Mouse (Mus musculus): ENCODE measurements around the gene Tspan5.

The Tspan5 gene

DNA sequence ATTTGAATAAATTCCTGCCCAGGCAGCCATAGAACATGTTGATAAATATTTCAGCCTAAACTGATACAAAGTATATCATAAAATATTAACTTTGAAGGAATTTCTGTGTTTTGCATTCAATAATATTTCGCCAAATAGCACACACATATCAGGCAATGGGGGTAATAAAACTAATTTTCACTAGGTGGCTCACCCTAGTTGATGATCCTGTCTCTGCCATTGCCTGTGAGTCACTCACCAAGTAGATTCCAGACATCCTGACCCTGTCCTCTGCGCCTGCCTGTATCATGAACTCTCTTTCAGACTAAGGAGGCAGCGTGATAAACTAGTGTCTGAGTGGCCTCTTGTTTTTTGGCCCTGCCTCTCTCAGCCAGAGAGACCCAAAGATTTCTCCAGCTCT is 105.8 kb downstream of the Tspan5 start:
- no peak for DNase-seq (ENCODE audit: low spot score)

DNA sequence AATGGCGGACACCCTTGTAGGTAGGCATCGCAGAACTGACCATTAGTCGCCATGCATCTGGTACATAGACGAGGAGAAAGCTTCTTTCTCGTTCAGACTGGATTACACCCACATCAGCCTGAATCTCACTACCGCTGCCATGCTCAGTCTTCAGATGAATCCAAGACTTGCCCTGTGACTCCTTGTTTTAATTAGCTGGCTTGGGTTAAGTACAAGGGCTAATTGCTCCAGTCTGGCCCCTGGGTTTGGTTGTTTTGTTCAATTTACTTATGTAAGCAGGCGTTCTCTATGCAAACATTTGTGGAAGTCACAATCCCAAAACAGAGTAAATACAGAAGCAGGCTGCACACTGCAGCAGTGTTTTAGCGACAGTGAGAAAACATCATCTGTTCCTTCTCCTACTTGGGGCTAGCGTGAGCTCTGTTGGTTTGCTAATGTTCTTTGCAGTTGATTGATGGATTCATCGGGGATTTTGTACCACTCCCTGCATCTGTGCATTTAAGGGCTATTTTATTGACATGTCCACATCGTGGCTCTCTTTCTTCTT is 107.8 kb downstream of the Tspan5 start:
- no peak for DNase-seq (ENCODE audit: low spot score)

DNA sequence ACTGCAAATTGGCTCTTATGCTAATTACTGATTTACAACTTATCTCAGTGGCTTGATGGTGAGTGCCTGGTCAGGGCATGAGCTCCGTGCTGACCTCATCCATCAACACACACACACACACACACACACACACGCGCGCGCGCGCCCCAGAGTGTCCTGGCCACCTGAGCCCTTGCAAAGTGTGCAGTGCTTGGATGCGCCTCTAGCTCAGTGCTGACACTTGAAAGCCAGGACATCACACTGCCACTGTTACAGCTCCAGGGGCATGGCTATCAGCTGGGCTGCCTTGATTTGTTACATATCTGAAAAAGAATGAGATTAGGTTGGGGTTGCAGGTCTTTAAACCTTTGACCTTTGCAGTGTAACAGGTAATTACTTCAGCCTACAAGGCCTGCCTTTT is 109.9 kb downstream of the Tspan5 start:
- no peak for DNase-seq (ENCODE audit: low spot score)

DNA sequence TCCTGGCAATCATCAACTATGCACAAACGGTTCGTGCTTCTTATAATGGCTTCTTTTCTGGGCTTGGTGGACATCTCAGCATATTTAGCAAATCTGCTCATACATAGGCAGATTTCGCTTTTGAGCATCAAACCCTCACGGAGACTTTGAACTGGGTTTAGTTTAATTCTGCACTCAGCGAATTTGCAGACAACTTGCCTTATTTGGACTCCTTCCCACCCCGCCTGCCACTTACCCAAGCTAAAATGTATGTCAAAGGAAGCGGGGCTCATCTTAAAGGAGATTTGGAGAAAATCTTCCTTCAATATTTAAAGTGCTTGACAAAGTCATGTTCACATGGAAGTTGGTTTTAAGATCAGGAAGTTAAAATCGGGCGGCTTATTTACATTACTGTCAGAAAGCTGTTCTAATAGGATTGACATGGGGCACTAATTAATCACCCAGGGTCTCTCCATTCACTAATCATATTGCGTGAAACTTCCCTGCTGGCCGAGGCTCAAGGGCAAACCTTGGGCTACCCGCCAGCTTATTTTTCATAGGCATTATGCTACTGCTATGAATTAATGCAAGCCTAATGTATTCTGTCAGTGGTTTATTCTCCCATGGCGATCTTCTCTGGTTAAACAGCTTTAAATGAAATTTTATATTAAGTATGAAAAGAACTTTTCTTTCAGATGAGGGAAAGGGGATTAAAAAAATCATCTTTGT is 111.1 kb downstream of the Tspan5 start:
- DNase-seq (ENCODE audit: low spot score) = no peak

DNA sequence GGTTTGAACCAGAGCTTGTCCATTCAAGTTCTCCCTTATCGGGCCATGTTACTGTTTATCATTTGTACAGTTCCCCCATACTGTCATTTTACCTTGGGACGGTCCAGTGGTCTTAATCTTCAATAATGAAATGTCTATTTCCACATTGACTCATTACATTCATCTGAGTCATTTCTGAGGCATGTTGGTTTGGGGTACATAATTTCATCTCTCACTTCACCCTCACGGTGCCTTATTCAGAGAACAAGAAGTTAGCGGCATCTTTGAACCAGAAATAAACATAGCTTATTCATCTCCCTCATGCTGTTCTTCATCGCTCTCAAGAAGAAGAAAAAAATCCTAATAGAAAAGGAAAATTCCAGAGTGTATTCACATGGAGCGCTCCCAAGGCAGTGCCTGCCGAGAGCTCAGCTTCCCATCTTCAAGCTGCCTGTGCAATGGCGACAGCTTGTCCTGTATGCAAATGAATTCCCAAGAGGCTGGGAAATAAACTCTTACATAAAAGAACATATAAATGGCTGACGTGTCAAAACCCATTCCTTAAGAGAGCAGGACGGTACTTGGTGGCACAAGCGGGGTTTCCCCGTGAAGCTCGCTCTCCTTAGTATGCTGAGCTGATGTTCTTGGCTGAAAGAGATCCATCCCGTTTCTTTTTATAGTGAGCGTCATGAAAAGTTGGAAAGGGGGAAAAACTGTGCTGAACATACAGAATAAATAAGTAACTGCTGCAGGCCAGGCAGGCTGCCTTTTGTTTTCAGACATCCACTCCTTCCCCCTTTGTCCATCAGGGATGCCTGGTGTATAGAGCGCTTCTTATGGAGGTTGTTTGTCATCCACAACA is 112.2 kb downstream of the Tspan5 start:
- no peak for DNase-seq (ENCODE audit: low spot score)

DNA sequence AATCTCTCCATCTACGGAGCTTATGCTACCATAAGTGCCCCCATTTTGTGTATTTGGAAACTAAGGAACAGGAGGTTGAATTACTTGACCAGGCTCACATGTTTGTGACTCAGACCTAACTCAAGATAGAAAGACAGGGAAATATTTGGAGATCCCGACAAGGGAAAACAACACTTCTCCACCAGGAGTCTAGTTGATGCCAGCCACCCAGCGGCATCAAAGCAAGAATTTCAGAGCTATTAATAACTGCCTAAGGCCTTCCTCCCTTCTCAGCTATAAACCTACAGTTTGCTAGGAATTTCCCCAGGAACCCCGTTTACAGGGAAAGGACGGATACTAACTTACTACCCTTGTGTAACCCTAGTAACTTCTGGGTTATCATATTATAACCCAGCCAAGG is 113.4 kb downstream of the Tspan5 start:
- DNase-seq (ENCODE audit: low spot score) = no peak

DNA sequence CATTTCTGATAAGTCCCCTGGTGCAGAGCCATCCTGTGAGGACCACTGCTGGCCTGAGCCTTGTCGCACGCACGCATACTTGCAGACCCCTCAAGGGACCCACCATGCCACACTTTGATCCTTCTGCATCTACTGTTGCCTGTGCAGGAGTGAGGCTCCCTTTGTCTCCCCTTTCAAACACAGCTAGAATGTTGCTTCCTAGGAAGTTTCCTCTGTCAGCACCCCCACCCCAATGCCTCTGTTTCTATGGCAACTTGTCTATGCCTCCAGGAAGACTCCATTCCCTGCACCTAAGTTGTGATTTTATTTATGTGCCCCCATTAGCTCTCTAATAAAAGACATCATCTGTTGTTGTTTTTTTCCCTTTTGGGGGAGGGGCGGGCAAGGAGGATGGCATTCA is 115.0 kb downstream of the Tspan5 start:
- DNase-seq (ENCODE audit: low spot score) = no peak

DNA sequence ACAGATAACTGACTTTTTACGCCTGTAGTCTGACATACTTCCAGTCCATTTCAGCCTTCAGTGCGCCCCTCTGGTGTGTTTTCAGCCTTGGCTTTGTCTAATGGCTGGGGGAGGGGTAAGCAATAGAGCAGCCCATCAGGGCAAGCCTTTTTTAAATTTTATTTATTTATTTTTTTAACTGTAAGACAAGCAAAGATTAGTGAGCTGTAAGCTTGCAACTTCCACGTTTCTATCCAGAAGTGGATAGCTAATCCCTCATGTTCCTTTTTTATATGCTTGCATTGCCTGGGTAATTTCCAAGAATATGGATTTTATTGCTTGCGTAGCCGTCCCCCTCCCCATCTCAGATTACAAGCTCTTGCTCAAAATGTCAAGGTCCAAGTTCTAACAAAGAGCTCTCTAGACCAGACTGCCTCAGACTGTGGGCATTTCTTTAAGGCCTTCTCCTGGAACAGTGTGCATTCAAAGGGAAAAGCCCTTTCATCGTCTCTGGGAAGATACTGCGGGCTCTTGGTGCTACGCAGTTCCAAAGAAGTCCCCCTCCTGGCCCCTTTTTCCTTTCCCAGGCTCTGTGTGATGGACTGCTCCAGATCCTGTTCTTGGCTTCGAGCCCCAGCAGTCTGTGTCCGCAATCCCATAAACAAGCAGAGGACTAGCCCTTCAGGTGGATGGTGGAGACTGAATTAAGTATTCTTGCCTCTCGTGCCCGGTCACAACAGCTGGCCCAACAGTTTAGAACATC is 116.0 kb downstream of the Tspan5 start:
- DNase-seq (ENCODE audit: low spot score) = no peak

DNA sequence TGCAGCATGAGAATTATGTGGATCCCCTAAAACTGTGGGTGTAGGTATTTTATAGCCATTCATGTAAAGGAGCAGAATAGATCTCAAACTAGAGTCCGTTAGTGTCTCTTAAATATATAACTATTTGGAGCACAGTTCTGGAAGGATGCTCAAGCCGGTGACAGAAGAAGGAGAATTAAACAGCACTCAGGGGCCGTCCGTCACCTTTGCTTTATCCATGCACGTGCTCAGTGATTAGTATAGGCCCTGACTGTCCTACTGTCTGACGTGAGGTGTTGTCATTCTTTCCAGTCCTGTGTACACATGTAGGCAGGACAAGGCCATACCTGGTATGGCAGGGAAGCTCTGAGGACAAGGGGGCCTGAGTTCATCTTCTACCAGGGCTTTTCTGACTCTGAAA is 116.7 kb downstream of the Tspan5 start:
- DNase-seq (ENCODE audit: low spot score) = no peak

DNA sequence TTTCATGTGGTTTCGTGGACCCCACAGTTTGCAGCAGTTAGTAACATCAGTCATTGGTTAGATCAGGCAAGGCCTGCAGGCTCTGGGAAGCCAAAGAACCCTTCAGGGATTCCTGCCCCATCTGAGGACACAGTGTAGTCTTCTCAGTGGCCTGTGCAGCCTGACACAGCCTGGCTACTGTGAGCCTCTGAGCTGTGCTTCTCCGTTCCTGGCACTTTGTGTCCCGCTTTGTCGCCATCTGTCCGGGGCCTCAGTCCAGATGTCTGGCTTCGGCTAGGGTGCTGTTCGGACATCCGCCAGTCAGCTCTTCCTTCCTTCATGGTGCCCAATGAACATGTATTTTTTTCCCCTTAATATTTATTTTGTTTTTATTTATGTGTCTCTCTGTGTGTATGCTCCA is 117.2 kb downstream of the Tspan5 start:
- DNase-seq (ENCODE audit: low spot score) = no peak

DNA sequence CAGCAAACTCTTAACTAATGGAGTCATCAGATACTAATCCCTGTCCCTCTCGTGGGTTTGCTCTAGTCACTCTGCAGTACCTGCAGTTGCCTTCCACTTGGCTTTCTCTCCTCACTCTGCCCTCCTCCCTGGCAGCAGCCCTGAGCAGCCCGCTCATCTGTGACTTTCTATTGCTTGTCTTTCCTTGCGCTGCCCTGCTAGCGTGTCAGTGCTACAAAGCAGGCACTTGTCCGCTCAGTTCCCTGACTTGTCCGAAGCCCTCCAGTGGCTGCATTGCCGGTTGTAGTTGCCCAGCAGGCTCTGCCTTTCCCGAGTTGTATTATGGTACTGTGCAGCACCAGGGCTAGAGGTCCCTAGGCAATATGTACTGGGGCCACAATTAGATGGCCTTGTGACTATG is 117.7 kb downstream of the Tspan5 start:
- DNase-seq (ENCODE audit: low spot score) = peak; percentile 36

DNA sequence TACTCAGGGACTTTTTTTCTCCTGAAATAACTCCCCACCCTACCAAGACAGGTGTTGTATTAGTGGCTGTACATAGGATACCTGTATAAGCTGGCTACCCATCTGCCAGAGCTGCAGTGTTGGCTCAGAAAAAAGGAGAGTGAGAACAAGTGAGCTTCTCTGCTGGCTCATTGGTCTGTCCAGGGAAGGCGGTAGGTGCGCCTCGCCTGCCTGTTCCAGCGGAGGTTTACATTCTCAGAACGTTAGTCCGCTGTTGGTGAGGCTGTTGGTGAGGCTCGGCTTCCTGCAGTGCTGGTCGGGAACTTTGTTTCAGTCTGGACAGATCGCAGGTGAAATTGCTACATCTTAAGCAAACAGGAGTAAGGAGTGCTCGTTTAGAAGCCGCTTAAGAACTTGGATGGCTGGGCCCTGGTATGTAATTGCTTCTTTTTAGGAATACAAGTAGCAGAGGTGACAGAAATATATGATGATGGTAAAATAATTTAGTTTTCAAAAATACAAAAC is 118.3 kb downstream of the Tspan5 start:
- no peak for DNase-seq (ENCODE audit: low spot score)

DNA sequence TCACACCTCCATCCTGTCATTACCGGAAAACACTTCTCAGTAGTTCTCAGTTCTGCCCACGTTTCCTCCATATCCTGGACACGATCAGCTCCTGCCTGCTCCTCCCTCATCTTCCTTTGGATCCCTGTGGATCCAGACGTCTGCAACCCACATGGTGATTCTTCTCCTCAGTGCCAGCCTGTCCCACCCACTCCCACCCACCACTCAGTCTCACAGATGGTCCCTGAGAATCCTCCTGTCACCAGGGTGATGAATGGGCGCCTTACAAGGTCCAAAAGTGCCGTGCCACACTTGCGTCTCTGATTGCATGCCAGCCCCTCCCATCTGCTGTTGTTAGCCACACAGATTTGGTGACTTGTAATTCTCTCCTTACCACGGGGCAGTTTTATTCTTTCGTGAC is 119.0 kb downstream of the Tspan5 start:
- no peak for DNase-seq (ENCODE audit: low spot score)

DNA sequence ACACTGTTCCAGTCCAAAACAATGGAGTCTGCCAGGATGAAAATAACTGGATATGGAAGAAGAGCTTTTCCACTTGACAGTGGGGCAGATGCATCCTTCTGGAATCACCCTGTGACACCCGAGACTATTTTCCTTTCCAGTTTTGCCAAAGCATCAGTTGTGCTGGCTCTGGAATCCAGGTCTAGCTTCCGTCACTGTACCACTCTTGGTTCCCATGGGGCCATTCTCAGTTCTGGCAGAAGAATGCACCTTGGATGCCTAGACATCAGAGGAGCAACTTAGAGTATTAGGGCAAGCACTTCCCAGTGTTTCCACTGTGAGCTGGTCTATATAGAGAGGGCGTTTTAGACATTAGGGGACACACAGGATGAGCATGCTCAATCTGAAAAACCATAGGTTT is 119.6 kb downstream of the Tspan5 start:
- no peak for DNase-seq (ENCODE audit: low spot score)

DNA sequence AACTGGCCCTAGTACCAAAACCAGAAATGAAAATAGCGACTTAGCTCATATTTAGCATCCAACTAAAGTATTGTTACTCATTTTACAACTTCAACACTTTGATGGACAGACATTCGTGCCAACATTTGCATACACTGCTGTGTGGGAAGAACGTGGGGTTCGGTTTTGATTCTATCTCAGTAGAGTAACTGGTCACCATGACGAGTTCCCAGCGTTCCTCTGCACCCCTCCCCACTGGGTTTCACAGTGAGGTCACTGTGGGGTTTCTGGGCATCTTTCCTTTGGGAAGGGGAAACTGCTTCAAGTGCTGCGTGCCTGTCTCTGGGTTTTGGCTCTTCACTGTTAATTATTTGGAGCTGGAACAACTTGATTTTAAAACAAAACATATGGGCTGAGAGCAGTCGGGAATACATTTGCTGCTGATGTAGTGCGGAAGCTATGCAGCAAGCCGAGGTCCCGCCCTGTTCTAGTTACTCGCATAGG is 122.2 kb downstream of the Tspan5 start:
- DNase-seq (ENCODE audit: low spot score) = no peak

DNA sequence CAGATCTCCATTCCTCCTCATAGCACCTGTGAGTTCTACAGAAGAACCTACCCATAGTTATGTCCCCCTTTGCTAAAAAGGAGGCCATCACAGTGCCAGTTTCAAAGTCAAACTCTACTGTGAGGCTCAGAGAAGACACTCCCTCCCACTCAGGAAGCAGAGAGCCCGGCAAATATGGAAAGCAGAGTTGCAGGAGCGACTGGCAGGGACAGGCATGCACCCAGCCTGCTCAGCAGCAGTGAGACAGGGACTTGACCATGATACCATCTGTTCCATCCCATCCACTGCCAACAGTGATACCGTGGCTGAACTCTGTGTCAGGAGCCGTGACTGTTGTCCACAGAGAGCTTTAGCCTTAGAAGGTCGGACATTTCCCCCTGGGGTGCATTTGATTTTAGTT is 123.3 kb downstream of the Tspan5 start:
- DNase-seq (ENCODE audit: low spot score) = no peak

DNA sequence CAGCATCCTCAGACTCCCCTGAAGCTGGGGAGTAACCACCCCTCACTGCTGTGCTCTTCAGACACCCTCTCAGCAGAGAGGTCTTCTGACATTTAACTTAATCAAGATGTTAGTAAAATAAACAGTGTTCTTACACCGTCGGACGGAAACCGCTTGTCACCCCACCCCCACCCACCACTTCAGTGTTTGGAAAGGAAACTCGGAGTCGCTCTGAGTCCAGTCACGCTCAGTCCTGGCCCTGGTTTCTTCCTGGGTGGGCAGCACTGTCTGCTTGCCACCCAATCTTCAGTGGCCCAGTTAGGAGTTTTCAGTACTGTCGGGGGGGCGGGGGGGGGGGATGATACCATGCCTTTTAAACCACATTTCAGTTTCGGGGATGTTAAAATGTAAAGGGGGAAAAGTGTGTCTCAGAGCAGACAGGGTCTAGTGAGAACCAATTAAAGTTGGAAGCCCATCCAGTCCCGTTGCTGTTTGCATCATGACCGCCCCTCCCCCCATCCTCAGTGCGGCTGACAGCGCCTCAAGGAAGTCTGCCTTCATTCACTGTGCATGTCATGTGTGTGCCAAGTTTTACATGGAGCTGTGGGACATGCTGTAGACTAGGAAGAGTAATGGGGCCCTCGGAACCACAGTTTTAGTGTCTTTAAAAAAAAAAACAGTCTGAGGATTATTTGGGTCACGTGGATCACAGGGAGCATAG is 125.3 kb downstream of the Tspan5 start:
- DNase-seq (ENCODE audit: low spot score) = no peak

DNA sequence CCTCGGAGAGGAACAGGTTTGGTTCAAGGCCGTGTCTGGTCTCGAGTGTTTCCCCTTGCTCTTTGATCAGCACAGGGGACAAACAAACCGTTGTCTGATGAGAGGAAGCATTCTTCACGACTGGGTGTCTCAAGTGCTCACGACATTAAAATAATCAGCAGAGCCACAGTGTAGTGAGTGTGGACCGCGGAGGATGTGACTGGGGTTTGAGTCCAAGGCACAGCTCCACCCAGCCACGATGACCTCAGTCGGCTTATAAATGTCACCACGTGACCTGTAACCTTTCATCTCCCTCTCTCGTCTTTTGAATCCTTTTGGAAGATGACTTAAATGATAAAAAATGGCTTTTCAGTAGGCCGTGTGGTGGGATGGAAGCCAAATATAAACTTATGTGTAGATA is 126.4 kb downstream of the Tspan5 start:
- DNase-seq (ENCODE audit: low spot score) = no peak

DNA sequence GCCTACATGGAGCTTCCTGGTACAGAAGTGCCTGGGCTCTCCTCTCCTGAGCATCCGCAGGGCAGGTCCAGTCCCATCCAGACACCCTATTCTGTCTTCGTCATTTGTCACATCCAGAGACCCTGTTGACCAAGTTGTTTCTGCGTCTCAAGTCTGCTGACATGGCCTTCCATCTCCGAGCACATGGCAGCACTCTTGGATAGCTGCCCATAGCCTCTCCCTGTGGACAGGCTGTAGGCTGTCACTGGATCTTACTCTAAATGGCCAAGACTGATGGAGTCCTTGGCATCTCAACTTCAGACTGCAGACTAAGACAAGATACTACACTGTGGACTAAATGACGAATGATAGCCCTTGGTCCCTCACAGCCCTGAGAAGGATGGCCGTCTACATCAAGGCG is 133.3 kb downstream of the Tspan5 start:
- no peak for DNase-seq (ENCODE audit: low spot score)

DNA sequence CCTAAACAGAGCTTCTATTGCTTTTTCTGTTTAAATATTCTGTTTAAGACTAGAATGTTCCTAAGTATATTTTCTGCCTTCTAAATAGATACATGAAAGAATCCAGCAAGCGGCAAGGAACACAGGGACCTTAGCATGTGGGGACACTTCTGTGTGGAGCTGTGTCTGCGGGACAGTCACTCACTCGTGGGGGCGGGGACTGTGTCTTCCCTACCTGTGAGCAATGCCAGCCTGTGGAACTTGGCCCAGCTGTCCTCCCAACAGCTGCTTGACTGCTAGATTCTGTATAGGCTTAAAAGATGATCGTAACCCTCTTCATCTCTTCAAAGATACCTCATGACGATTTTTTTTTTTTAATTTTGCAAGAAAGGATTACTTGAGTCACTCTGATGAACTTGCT is 133.9 kb downstream of the Tspan5 start:
- DNase-seq (ENCODE audit: low spot score) = no peak

DNA sequence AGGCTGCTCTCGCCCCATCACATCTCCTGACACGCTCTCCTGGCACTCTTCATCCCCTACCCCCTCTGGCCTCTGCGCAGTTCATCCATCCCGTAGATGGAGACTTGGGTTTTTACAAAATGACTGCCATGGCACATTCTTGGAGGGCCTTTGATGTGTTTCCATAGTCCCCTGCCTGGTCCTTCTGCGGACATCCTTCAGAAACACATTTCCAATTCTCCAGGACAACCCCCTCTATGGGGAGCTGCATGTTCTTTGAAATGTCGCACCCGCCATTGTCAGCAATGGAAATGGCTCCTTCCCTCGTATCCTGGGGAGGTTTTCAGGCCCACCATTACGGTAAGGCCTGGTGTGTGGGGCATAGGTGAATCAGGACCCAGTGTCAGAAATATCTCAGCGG is 134.4 kb downstream of the Tspan5 start:
- DNase-seq (ENCODE audit: low spot score) = no peak

DNA sequence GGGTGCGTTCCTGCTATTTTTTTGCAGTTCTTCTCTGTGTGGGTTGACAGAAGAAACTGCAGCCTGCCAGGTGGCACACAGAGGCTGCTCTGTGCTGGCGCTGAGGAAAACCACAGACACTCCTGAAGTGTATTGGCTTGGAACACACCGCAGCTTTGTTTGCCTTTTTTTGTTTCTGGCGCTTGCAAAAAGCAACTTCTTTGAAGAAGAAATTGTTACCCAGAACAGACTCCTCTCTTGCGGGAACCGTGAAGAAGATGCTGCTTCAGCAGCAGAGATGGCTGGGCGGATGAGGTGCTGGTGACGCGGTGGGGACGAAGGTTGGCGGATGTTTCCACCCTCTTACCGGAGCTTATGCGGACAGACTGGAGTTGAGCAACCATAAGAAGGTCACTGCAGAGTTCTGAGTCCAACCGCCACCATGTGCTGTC is 135.0 kb downstream of the Tspan5 start:
- no peak for DNase-seq (ENCODE audit: low spot score)

Measured in urinary bladder, postnatal 14 days (tissue).